Mouse (Mus musculus) C2C12 (cell line): ENCODE data around the gene Rnase12. TPM values are rescaled to one million over a fixed set of nuclear protein-coding genes. Genes with fewer than 3 reads are reported as not detected.

Source experiments
- H3K27me3 ChIP-seq: one replicate; pipeline ENCODE4 v1.6.1; 2011; ENCODE audit not compliant: control insufficient read depth, insufficient read depth, insufficient read length
- H3K36me3 ChIP-seq: one replicate; pipeline ENCODE4 v1.6.1; 2011; ENCODE audit not compliant: control insufficient read depth, insufficient read depth
- H3K4me3 ChIP-seq: one replicate; pipeline ENCODE4 v1.5.1; 2011; ENCODE audit warnings: mild to moderate bottlenecking, control low read depth; ENCODE audit not compliant: poor library complexity, insufficient read depth, severe bottlenecking
- H3K79me2 ChIP-seq: one replicate; pipeline ENCODE4 v1.6.1; 2011; ENCODE audit not compliant: control insufficient read depth, insufficient read depth
- H3K79me3 ChIP-seq: one replicate; pipeline ENCODE4 v1.6.1; 2011; ENCODE audit warnings: low read depth, control low read depth
- H3ac ChIP-seq: one replicate; pipeline ENCODE3; 2011; ENCODE audit warnings: low read depth; ENCODE audit not compliant: control insufficient read depth, insufficient read length
- CEBPB ChIP-seq: IDR thresholded peaks from one replicate; pipeline ENCODE4 v1.6.1; 2011; ENCODE audit warnings: low read depth, mild to moderate bottlenecking, control low read depth, moderate library complexity
- CTCF ChIP-seq: IDR thresholded peaks from one replicate; pipeline ENCODE4 v1.5.1; 2011; ENCODE audit not compliant: control insufficient read depth, insufficient read depth, insufficient read length
- FOSL1 ChIP-seq: IDR thresholded peaks from one replicate; pipeline ENCODE4 v1.8.0; 2011; ENCODE audit warnings: mild to moderate bottlenecking, low read length; ENCODE audit not compliant: poor library complexity, insufficient read depth, severe bottlenecking
- MAX ChIP-seq: IDR thresholded peaks from one replicate; pipeline ENCODE4 v1.6.1; 2011; ENCODE audit warnings: mild to moderate bottlenecking, control low read depth
- MYOD1 ChIP-seq: IDR thresholded peaks from one replicate; pipeline ENCODE4 v1.6.1; 2011; ENCODE audit warnings: low read depth; ENCODE audit not compliant: control insufficient read depth, insufficient read length
- MYOG ChIP-seq: IDR thresholded peaks from one replicate; pipeline ENCODE4 v1.6.1; 2011; ENCODE audit not compliant: control insufficient read depth, insufficient read length; ENCODE audit errors: extremely low read depth
- USF1 ChIP-seq: IDR thresholded peaks from one replicate; pipeline ENCODE4 v1.6.1; 2011; ENCODE audit warnings: low read depth, mild to moderate bottlenecking, control low read depth, moderate library complexity
- polyA plus RNA-seq: library from polyadenylated mRNA; unstranded; fragments of >200 nt; fragmentation: generic; extraction: Trizol; gene quantifications from one replicate; pipeline ENCODE4 v1.2.1, GENCODE M21; 2012; ENCODE audit warnings: missing spikeins

Rnase12 gene
- polyA plus RNA-seq, 1 experiment: not detected

GRCm38 (mm10) chr14:51047846-51048245 is 9.6 kb downstream of the Rnase12 start:
- no peaks in the 10 kb centered on the region for H3K36me3 ChIP-seq
- no peak overlapping the region for H3ac ChIP-seq
- H3K4me3 ChIP-seq: no peak overlapping the region
- no peaks in the 10 kb centered on the region for H3K79me2 ChIP-seq
- H3K27me3 ChIP-seq: no peaks in the 10 kb centered on the region
- TF ChIP-seq FOSL1: no peak
- H3K79me3 ChIP-seq: no peaks in the 10 kb centered on the region

GRCm38 (mm10) chr14:51041769-51042168 is 15.7 kb downstream of the Rnase12 start, which contains the start of gene Rnase9:
Rnase9 (minus strand) TSS chr14:51041869.
- no peaks in the 10 kb centered on the region for H3K79me3 ChIP-seq
- no peak within 1 kb of the TSS for H3K4me3 ChIP-seq
- H3K36me3 ChIP-seq: no peaks in the 10 kb centered on the region
- no peaks in the 10 kb centered on the region for H3K79me2 ChIP-seq
- no peaks in the 10 kb centered on the region for H3K27me3 ChIP-seq
- TF ChIP-seq CEBPB: no peak
- no peak for TF ChIP-seq MAX
- TF ChIP-seq MYOD1: no peak
- TF ChIP-seq CTCF: no peak
- no peak for TF ChIP-seq FOSL1
- no peak for TF ChIP-seq MYOG
- TF ChIP-seq USF1: no peak
- no peak within 1 kb of the TSS for H3ac ChIP-seq

- no peaks in the 10 kb centered on the region for H3K27me3 ChIP-seq
- no peaks in the 10 kb centered on the region for H3K79me3 ChIP-seq
- no peak overlapping the region for H3K4me3 ChIP-seq
- H3K79me2 ChIP-seq: no peaks in the 10 kb centered on the region
- TF ChIP-seq MYOD1: peak; percentile 86
- no peak for TF ChIP-seq USF1
- no peak for TF ChIP-seq FOSL1
- no peaks in the 10 kb centered on the region for H3K36me3 ChIP-seq
- H3ac ChIP-seq: no peak overlapping the region
Observed at GRCm38 (mm10) chr14:51036214-51036613, 21.2 kb downstream of the Rnase12 start.

- TF ChIP-seq CEBPB: no peak
- TF ChIP-seq MYOG: no peak
- no peak for TF ChIP-seq MAX
- no peak for TF ChIP-seq MYOD1
- TF ChIP-seq CTCF: no peak
- no peak for TF ChIP-seq USF1
- no peaks in the 10 kb centered on the region for H3K79me3 ChIP-seq
- H3ac ChIP-seq: no peak overlapping the region
- H3K27me3 ChIP-seq: no peaks in the 10 kb centered on the region
- H3K4me3 ChIP-seq: no peak overlapping the region
- no peaks in the 10 kb centered on the region for H3K79me2 ChIP-seq
- no peaks in the 10 kb centered on the region for H3K36me3 ChIP-seq
Observed at GRCm38 (mm10) chr14:51035206-51035605, 22.3 kb downstream of the Rnase12 start.

GRCm38 (mm10) chr14:51027387-51028155 is 29.9 kb downstream of the Rnase12 start:
- no peaks in the 10 kb centered on the region for H3K36me3 ChIP-seq
- TF ChIP-seq MYOD1: no peak
- no peak for TF ChIP-seq CEBPB
- no peak for TF ChIP-seq MYOG
- no peak for TF ChIP-seq CTCF
- no peak for TF ChIP-seq FOSL1
- no peak for TF ChIP-seq MAX
- no peak for TF ChIP-seq USF1
- H3K27me3 ChIP-seq: no peaks in the 10 kb centered on the region
- H3ac ChIP-seq: no peak overlapping the region
- no peaks in the 10 kb centered on the region for H3K79me3 ChIP-seq
- no peaks in the 10 kb centered on the region for H3K79me2 ChIP-seq
- H3K4me3 ChIP-seq: no peak overlapping the region

- Histone ChIP-seq H3ac (no peak overlapping the region), H3K36me3 (no peaks in the 10 kb centered on the region), H3K4me3 (no peak overlapping the region), H3K27me3 (no peaks in the 10 kb centered on the region), H3K79me2 (no peaks in the 10 kb centered on the region), H3K79me3 (no peaks in the 10 kb centered on the region)
- TF ChIP-seq MAX (no peak), USF1 (no peak), MYOD1 (no peak), CTCF (no peak)
Observed at GRCm38 (mm10) chr14:51026391-51027133, 30.9 kb downstream of the Rnase12 start.
